ENCODE assay signal across 16 mouse cellular contexts in the genomic region with DNA sequence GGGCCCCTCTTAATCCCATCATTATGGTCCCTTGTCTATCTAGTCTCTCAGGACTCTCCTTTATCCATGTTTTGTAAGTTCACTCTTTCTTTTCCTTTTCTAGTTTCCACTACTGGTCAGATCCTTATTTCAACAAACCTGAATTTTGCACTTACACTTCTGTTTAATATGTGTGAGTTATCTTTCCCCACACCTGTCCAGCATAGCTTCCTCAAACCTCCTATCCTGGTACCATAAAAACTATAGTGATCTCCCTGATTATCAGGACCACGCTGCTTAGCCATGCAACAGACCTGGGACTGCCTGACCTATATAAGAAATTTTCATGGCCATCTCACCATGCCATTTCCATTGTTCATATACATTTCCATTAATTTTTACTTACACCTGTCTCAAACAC.
"Had no signal": no experiment of that assay in that cellular context is flagged by ENCODE, and none has a peak within 500 bp of the region (broad histone marks: within the 10 kb centered on the region; RNA-seq: fewer than 3 reads in every experiment).

No protein-coding gene starts in this region.

- ATAC-seq: lung, postnatal 0 days; midbrain, embryonic 15.5 days had no signal

- H3K9ac ChIP-seq: limb, embryonic 13.5 days; liver, embryonic 14.5 days; midbrain, embryonic 15.5 days; neural tube, embryonic 13.5 days had no signal

- H3K27ac ChIP-seq: kidney, postnatal 0 days; layer of hippocampus, adult 2 months; limb, embryonic 13.5 days; liver, embryonic 14.5 days; midbrain, embryonic 15.5 days; neural tube, embryonic 13.5 days; stomach, postnatal 0 days had no signal

- H3K4me2 ChIP-seq: limb, embryonic 13.5 days; midbrain, embryonic 11.5 days; midbrain, embryonic 15.5 days; neural tube, embryonic 13.5 days had no signal

- DNase-seq: kidney, adult 11 months; kidney, adult 9 months; left cerebral cortex, postnatal 4 days; lung, adult 2 months; lung, postnatal 36 days; retina, postnatal 1 day; right cerebral cortex, postnatal 4 days had no signal

- H3K36me3 ChIP-seq: limb, embryonic 13.5 days; midbrain, embryonic 15.5 days; neural tube, embryonic 13.5 days had no signal

- H3K4me3 ChIP-seq: layer of hippocampus, adult 2 months; limb, embryonic 13.5 days; midbrain, embryonic 15.5 days; neural tube, embryonic 13.5 days had no signal

- H3K9me3 ChIP-seq: limb, embryonic 13.5 days; midbrain, embryonic 15.5 days; neural tube, embryonic 13.5 days had no signal

- H3K4me1 ChIP-seq: limb, embryonic 13.5 days; midbrain, embryonic 15.5 days; neural tube, embryonic 13.5 days had no signal

- H3K27me3 ChIP-seq: limb, embryonic 13.5 days; midbrain, embryonic 15.5 days; neural tube, embryonic 13.5 days had no signal
